Mouse (Mus musculus) A20 (cell line): ENCODE results near the gene Magohb.

Experiments
- DNase-seq: peaks from one replicate; pipeline ENCODE4 v3.0.0-alpha.2; 2011; ENCODE audit warnings: low read depth, low spot score

Magohb gene

GRCm38 (mm10) chr6:131262778-131263177 lies 30.3 kb downstream of the Magohb start:
- no peak for DNase-seq

- peak; percentile 25 for DNase-seq
Observed at GRCm38 (mm10) chr6:131262009-131262408, 31.0 kb downstream of the Magohb start.

- DNase-seq: no peak
Observed at GRCm38 (mm10) chr6:131247206-131247605, 45.8 kb downstream of the Magohb start, which contains the start of gene Klra2. Gene Klra2 (minus strand): TSS chr6:131247362.

GRCm38 (mm10) chr6:131245081-131245480 lies 48.0 kb downstream of the Magohb start:
- no peak for DNase-seq
